In genomic region chr11:98926553-98926952, GRCm38 (mm10) we compare ENCODE assay signal across 10 mouse cellular contexts. TPM values are rescaled to one million over a fixed set of nuclear protein-coding genes. Genes with fewer than 3 reads are reported as not detected.
DNase-seq lines count a peak whose midpoint lies in the region; ATAC-seq and TF ChIP-seq lines count a peak whose summit lies in the region.
"Had no signal": no experiment of that assay in that cellular context is flagged by ENCODE, and none has a peak within 500 bp of the region (broad histone marks: within the 10 kb centered on the region; RNA-seq: fewer than 3 reads in every experiment).

No protein-coding gene starts in this region.

- no peak overlapping the region for H3K4me3 ChIP-seq in forebrain, embryonic 11.5 days (ENCODE audit: low read depth, low read length)
- no peak overlapping the region for H3K4me3 ChIP-seq in forebrain, embryonic 16.5 days (replicated peaks; ENCODE audit: low read length)
- no peak overlapping the region for H3K4me3 ChIP-seq in kidney, postnatal 0 days (replicated peaks; ENCODE audit: low read depth, low read length)
- no peak overlapping the region for H3K4me3 ChIP-seq in embryonic facial prominence, embryonic 14.5 days (ENCODE audit: low read depth, low read length)
- H3K4me3 ChIP-seq in neural tube, embryonic 12.5 days: no peak overlapping the region

- H3K4me1 ChIP-seq in forebrain, embryonic 11.5 days (replicated peaks; ENCODE audit: control insufficient read depth, insufficient read depth, low read length): peaks cover 46% of the 10 kb centered on the region
- peaks cover 73% of the 10 kb centered on the region for H3K4me1 ChIP-seq in forebrain, embryonic 16.5 days (replicated peaks; ENCODE audit: control insufficient read depth, insufficient read depth, low read length)
- peaks cover 65% of the 10 kb centered on the region for H3K4me1 ChIP-seq in kidney, postnatal 0 days (replicated peaks; ENCODE audit: insufficient read depth, low read length)
- H3K4me1 ChIP-seq in embryonic facial prominence, embryonic 14.5 days (ENCODE audit: control insufficient read depth, insufficient read depth, low read length): peaks cover 85% of the 10 kb centered on the region
- peaks cover 92% of the 10 kb centered on the region for H3K4me1 ChIP-seq in neural tube, embryonic 12.5 days

- H3K4me2 ChIP-seq in forebrain, embryonic 11.5 days (ENCODE audit: low read depth, low read length, severe bottlenecking): no peak overlapping the region
- H3K4me2 ChIP-seq in forebrain, embryonic 16.5 days (ENCODE audit: low read length): no peak overlapping the region
- peak overlapping the region; percentile 10; the same call in 1 of the 2 replicates for H3K4me2 ChIP-seq in kidney, postnatal 0 days (ENCODE audit: low read length)
- H3K4me2 ChIP-seq in embryonic facial prominence, embryonic 14.5 days (ENCODE audit: low read depth, low read length): peak overlapping the region; percentile 49
- H3K4me2 ChIP-seq in neural tube, embryonic 12.5 days (replicated peaks): peak overlapping the region; percentile 44

- no peak for ATAC-seq in forebrain, embryonic 11.5 days (replicated peaks; ENCODE audit: low FRiP score)
- no peak for ATAC-seq in forebrain, embryonic 16.5 days
- no peak for ATAC-seq in kidney, postnatal 0 days (replicated peaks; ENCODE audit: low FRiP score, low read depth)
- no peak for ATAC-seq in embryonic facial prominence, embryonic 14.5 days (ENCODE audit: low read depth)
- ATAC-seq in neural tube, embryonic 12.5 days (ENCODE audit: low FRiP score, low read depth): no peak

- H3K27ac ChIP-seq in forebrain, embryonic 11.5 days (ENCODE audit: low read depth, low read length): peak overlapping the region; percentile 57; the same call in 1 of the 2 replicates
- H3K27ac ChIP-seq in forebrain, embryonic 16.5 days (ENCODE audit: low read length): no peak overlapping the region
- H3K27ac ChIP-seq in kidney, postnatal 0 days: peak overlapping the region; percentile 86
- H3K27ac ChIP-seq in embryonic facial prominence, embryonic 14.5 days (replicated peaks; ENCODE audit: low read depth, low read length): peak overlapping the region; percentile 92
- peak overlapping the region; percentile 44; the same call in 1 of the 2 replicates for H3K27ac ChIP-seq in neural tube, embryonic 12.5 days
- H3K27ac ChIP-seq: macrophage had no signal

- TF ChIP-seq CTCF in kidney, postnatal 0 days (IDR thresholded peaks at IDR 0.05; ENCODE audit: low read depth): no peak

- DNase-seq in forebrain, embryonic 11.5 days (ENCODE audit: low spot score): no peak
- DNase-seq in kidney, postnatal 0 days (ENCODE audit: low spot score): no peak
- no peak for DNase-seq in kidney, postnatal 25 days
- DNase-seq in embryonic facial prominence, embryonic 14.5 days (ENCODE audit: low spot score): no peak
- no peak for DNase-seq in gastrocnemius, postnatal 10 days
- DNase-seq in MN1 (ENCODE audit: low spot score): no peak

- 63% methylated on average over 7 of the region's 7 CpGs for WGBS in forebrain, embryonic 11.5 days
- 85% methylated on average over 7 of the region's 7 CpGs for WGBS in forebrain, embryonic 16.5 days
- WGBS in kidney, postnatal 0 days: 69% methylated on average over 7 of the region's 7 CpGs
- 57% methylated on average over 7 of the region's 7 CpGs for WGBS in embryonic facial prominence, embryonic 14.5 days
- WGBS in neural tube, embryonic 12.5 days: 62% methylated on average over 7 of the region's 7 CpGs

- H3K27me3 ChIP-seq in forebrain, embryonic 11.5 days (ENCODE audit: control insufficient read depth, insufficient read depth, low read length): no peaks in the 10 kb centered on the region
- H3K27me3 ChIP-seq in forebrain, embryonic 16.5 days (replicated peaks; ENCODE audit: control insufficient read depth, insufficient read depth, low read length): no peaks in the 10 kb centered on the region; the same call in 1 of the 2 replicates
- no peaks in the 10 kb centered on the region for H3K27me3 ChIP-seq in kidney, postnatal 0 days (ENCODE audit: insufficient read depth, low read length)
- no peaks in the 10 kb centered on the region for H3K27me3 ChIP-seq in embryonic facial prominence, embryonic 14.5 days (replicated peaks; ENCODE audit: control insufficient read depth, insufficient read depth, low read length)
- H3K27me3 ChIP-seq in neural tube, embryonic 12.5 days (replicated peaks): no peaks in the 10 kb centered on the region

- no peaks in the 10 kb centered on the region for H3K36me3 ChIP-seq in forebrain, embryonic 11.5 days (ENCODE audit: control insufficient read depth, insufficient read depth, low read length)
- H3K36me3 ChIP-seq in forebrain, embryonic 16.5 days (ENCODE audit: control insufficient read depth, insufficient read depth): no peaks in the 10 kb centered on the region
- no peaks in the 10 kb centered on the region for H3K36me3 ChIP-seq in kidney, postnatal 0 days (ENCODE audit: insufficient read depth, low read length)
- no peaks in the 10 kb centered on the region for H3K36me3 ChIP-seq in embryonic facial prominence, embryonic 14.5 days (ENCODE audit: control insufficient read depth, insufficient read depth, low read length)
- H3K36me3 ChIP-seq in neural tube, embryonic 12.5 days: no peaks in the 10 kb centered on the region

- H3K9ac ChIP-seq in forebrain, embryonic 11.5 days (ENCODE audit: low read length): no peak overlapping the region
- H3K9ac ChIP-seq in forebrain, embryonic 16.5 days (replicated peaks; ENCODE audit: low read depth, low read length): no peak overlapping the region
- no peak overlapping the region for H3K9ac ChIP-seq in kidney, postnatal 0 days (ENCODE audit: low read depth, low read length)
- peak overlapping the region; percentile 30; the same call in 1 of the 2 replicates for H3K9ac ChIP-seq in embryonic facial prominence, embryonic 14.5 days (ENCODE audit: low read depth, low read length)
- no peak overlapping the region for H3K9ac ChIP-seq in neural tube, embryonic 12.5 days

- no peaks in the 10 kb centered on the region for H3K9me3 ChIP-seq in forebrain, embryonic 11.5 days (ENCODE audit: control insufficient read depth, low read length)
- H3K9me3 ChIP-seq in forebrain, embryonic 16.5 days (ENCODE audit: control insufficient read depth, low read length): no peaks in the 10 kb centered on the region
- no peaks in the 10 kb centered on the region for H3K9me3 ChIP-seq in kidney, postnatal 0 days (replicated peaks; ENCODE audit: low read length)
- no peaks in the 10 kb centered on the region for H3K9me3 ChIP-seq in embryonic facial prominence, embryonic 14.5 days (ENCODE audit: control insufficient read depth, low read length)
- H3K9me3 ChIP-seq in neural tube, embryonic 12.5 days: no peaks in the 10 kb centered on the region

RNA-seq across cellular contexts. Expression of gene Rara, which starts 1.1 kb away (rescaled TPM):
- 23.3 and 25.2 TPM in 2 replicates for polyA plus RNA-seq in forebrain, embryonic 11.5 days (2014; fragmentation: Nextera tagmentation; extraction: Ambion mirVana)
- polyA plus RNA-seq in forebrain, embryonic 16.5 days (2015; fragmentation: Nextera tagmentation; extraction: Ambion mirVana): 9.5 and 10.6 TPM in 2 replicates
- polyA plus RNA-seq in kidney, postnatal 0 days (2015; fragmentation: Nextera tagmentation; extraction: Ambion mirVana): 25.7 and 26.3 TPM in 2 replicates
- polyA plus RNA-seq in embryonic facial prominence, embryonic 14.5 days (2014; fragmentation: Nextera tagmentation; extraction: Ambion mirVana): 46.4 and 50.3 TPM in 2 replicates
- polyA plus RNA-seq in neural tube, embryonic 12.5 days (2016; fragmentation: Nextera tagmentation; extraction: Ambion mirVana): 51.1 and 52.5 TPM in 2 replicates
- total RNA-seq in gastrocnemius, postnatal 10 days (2021): 10 to 100 TPM; 22.6 to 31.5 TPM

RNA-seq across cellular contexts. Expression of gene Cdc6, which starts 19.0 kb away (rescaled TPM):
- 52.8 and 54.7 TPM in 2 replicates for polyA plus RNA-seq in forebrain, embryonic 11.5 days (2014; fragmentation: Nextera tagmentation; extraction: Ambion mirVana)
- 10.3 and 10.9 TPM in 2 replicates for polyA plus RNA-seq in forebrain, embryonic 16.5 days (2015; fragmentation: Nextera tagmentation; extraction: Ambion mirVana)
- polyA plus RNA-seq in kidney, postnatal 0 days (2015; fragmentation: Nextera tagmentation; extraction: Ambion mirVana): 12.3 and 15.5 TPM in 2 replicates
- 22.7 and 23.0 TPM in 2 replicates for polyA plus RNA-seq in embryonic facial prominence, embryonic 14.5 days (2014; fragmentation: Nextera tagmentation; extraction: Ambion mirVana)
- polyA plus RNA-seq in neural tube, embryonic 12.5 days (2016; fragmentation: Nextera tagmentation; extraction: Ambion mirVana): 18.4 and 19.2 TPM in 2 replicates
- total RNA-seq in gastrocnemius, postnatal 10 days (2021): 1 to 10 TPM; 2.3 to 3.5 TPM

RNA-seq across cellular contexts. Expression of gene Gjd3, which starts 56.3 kb away (rescaled TPM):
- polyA plus RNA-seq in forebrain, embryonic 11.5 days (2014; fragmentation: Nextera tagmentation; extraction: Ambion mirVana): 0.23 TPM in 1 of 2 replicates, not detected in the other
- polyA plus RNA-seq in forebrain, embryonic 16.5 days (2015; fragmentation: Nextera tagmentation; extraction: Ambion mirVana): 0.51 and 1.0 TPM in 2 replicates
- polyA plus RNA-seq in kidney, postnatal 0 days (2015; fragmentation: Nextera tagmentation; extraction: Ambion mirVana): 1.1 and 1.6 TPM in 2 replicates
- polyA plus RNA-seq in embryonic facial prominence, embryonic 14.5 days (2014; fragmentation: Nextera tagmentation; extraction: Ambion mirVana): 0.34 and 0.56 TPM in 2 replicates
- polyA plus RNA-seq in neural tube, embryonic 12.5 days (2016; fragmentation: Nextera tagmentation; extraction: Ambion mirVana): 1.8 and 2.0 TPM in 2 replicates
- not detected for total RNA-seq in gastrocnemius, postnatal 10 days (2021)
- total RNA-seq: hematopoietic stem cell, adult 5-6 weeks had no signal
- polyA plus RNA-seq: macrophage had no signal

Comparison
In these comparisons a context has a peak if more than half of its experiments do, and no peak if none do; other contexts are left out.
1. H3K4me2 ChIP-seq: peak in kidney, postnatal 0 days (single experiment), embryonic facial prominence, embryonic 14.5 days (single experiment) and neural tube, embryonic 12.5 days (single experiment); none in forebrain, embryonic 11.5 days (single experiment) and forebrain, embryonic 16.5 days (single experiment).